Mouse (Mus musculus): ENCODE data around the gene Hpn. TPM values are rescaled to one million over a fixed set of nuclear protein-coding genes. Genes with fewer than 3 reads are reported as not detected.
A peak's percentile ranks its signal among the peaks of the same experiment; 100 is the strongest.

The Hpn gene
- polyA plus RNA-seq (2012; rRNA removed), result 0.62 and 1.00 TPM in 2 replicates

DNA sequence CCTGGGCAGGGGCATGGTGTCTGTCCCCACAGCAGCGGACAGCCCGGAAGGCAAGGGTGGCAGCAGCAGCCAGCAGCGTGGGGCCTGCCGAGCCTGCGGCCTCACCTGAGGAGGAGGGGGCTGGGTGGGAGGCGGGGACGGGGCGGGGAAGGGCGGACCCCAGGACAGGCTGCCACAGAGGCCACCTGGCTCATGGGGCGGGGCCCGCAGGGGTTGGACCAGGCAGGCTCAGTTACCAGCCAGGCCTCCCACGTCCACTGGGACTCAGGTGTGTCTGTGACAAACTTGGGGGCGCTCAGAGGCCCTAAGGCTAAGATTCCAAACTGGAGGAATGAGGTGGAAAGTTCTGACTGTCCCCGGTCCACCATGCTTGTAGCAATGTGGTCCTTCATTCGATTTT, at the start of gene Hpn:
TSS of gene Hpn (minus strand) at position 109 of the 400 bp plus-strand sequence.
- TF ChIP-seq POLR2A (IDR thresholded peaks at IDR 0.05; ENCODE audit: borderline replicate concordance, extremely low read depth, insufficient read depth, insufficient read length, poor library complexity, severe bottlenecking), result no peak
- TF ChIP-seq CTCF (IDR thresholded peaks at IDR 0.05; ENCODE audit: borderline replicate concordance, extremely low read depth, insufficient read depth, insufficient read length), result no peak
- no peak for DNase-seq (ENCODE audit: low read depth)

DNA sequence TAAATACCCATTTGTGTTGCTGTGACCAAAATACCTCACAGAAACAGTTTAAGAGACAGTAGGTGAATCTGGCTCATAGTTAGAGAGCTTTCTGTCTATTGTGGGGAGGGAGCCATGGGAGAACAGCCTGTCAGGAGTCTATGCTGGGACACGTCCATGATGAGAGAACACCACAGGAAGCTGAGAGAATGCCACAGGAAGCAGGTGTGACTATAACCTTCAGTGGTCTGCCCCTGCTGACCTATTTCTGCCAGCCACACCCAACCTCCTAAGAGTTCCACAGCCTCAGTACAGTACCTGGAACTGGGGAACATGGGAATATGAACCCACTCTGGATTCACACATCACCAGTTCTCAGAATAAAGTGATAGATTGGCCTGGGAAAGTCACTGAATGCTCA, 49.7 kb upstream of the Hpn start:
- no peak for DNase-seq (ENCODE audit: low read depth)
- TF ChIP-seq CTCF (IDR thresholded peaks at IDR 0.05; ENCODE audit: borderline replicate concordance, extremely low read depth, insufficient read depth, insufficient read length), result no peak
- no peak for TF ChIP-seq POLR2A (IDR thresholded peaks at IDR 0.05; ENCODE audit: borderline replicate concordance, extremely low read depth, insufficient read depth, insufficient read length, poor library complexity, severe bottlenecking)

DNA sequence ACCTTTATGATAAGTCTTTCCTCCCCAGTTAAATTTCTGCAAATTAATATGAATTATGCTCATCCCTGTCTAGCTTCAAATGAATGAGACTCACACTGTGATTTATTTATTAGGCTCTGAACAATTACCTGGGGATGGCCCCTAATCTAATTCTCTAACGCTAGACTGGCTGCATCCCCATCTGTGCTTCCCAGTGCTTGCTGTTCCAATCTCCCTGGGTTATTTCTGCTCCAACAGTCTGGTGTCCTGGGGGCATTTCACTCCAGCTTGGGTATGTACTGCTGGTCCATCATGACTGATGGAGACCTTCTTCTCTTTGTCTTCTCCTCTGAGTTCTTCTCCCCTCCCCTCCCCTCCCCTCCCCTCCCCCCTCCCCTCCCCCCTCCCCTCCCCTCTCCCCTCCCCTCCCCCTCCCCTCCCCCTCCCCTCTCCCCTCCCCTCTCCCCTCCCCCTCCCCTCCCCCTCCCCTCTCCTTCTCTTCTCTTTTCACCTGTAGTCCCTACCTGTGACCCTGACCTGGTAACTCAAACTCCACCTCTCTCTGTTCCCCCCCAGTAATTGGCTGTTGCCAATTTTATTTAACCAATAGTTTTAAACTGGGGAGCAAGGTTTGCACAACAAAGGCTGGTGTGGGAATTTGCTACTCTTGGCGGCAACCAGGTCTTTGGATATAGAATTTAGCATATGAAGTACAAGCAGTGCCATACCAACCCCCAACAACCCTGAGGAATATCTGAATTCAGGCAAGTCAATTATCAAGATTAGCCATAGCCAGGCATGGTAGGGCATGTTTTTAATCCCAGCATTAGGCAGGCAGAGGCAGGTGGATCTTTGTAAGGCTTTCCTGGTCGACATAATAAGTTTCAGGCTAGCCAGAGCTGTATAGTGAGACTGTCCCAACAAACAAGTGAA, 48.8 kb upstream of the Hpn start:
- no peak for TF ChIP-seq POLR2A (IDR thresholded peaks at IDR 0.05; ENCODE audit: borderline replicate concordance, extremely low read depth, insufficient read depth, insufficient read length, poor library complexity, severe bottlenecking)
- no peak for TF ChIP-seq CTCF (IDR thresholded peaks at IDR 0.05; ENCODE audit: borderline replicate concordance, extremely low read depth, insufficient read depth, insufficient read length)
- no peak for DNase-seq (ENCODE audit: low read depth)

DNA sequence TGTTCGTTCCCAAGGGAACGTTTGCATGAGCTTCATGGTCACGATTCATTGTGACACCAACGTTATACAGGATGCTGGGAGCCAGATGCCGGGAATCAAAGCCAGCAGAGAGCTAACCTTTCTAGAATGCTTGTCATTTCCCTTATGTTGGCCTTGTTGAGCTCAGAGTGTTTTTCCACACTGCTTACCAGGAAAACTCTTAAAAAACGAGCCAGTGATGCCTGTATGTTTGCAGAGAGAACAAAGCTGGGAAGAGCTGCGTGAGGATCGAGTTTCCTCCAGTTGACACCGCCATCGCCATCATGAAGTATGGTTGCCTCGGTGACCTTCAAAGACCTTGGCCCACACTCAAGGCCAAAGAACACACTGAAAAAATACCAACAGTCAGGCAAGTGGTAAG, 47.2 kb upstream of the Hpn start:
- TF ChIP-seq POLR2A (IDR thresholded peaks at IDR 0.05; ENCODE audit: borderline replicate concordance, extremely low read depth, insufficient read depth, insufficient read length, poor library complexity, severe bottlenecking) (no peak), CTCF (IDR thresholded peaks at IDR 0.05; ENCODE audit: borderline replicate concordance, extremely low read depth, insufficient read depth, insufficient read length) (no peak)
- DNase-seq (ENCODE audit: low read depth), result no peak

DNA sequence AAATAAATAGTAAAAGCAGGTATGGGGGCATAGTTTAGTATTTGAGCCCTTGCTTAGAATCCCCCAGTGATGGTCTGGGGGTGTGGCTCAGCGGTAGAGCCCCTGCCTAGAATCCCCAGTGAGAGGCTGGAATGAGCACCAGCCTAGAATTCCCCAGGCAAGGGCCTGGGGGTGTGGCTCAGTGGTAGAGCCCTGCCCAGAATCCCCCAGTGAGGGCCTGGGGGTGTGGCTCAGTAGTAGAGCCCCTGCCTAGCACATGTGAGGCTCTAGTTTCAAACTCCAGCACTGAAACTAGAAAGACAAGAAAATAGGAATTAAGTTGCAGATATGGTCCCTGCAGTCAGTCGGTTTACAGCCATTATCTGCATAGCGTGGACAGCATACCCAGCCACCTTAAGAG, 46.7 kb upstream of the Hpn start:
- TF ChIP-seq CTCF (IDR thresholded peaks at IDR 0.05; ENCODE audit: borderline replicate concordance, extremely low read depth, insufficient read depth, insufficient read length), result no peak
- DNase-seq (ENCODE audit: low read depth), result no peak

DNA sequence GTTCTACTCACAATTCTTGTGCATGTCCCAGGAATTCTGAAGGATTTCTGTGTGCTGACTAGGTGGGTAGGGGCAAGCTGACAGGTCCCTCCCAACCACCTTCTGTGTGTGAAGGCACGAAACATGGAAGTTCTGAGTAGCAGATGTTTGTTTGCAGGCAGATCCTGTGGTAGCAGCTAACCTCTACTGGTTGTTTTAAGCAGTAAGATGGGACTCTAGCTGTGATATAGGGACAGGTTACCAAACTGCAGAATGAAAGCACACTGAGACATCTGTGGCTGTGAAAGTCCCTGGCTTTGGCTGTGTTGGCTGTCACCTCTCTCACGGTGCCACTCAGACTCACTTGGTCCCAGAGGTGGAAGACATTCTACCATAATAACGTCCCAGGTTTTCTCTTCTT, 46.2 kb upstream of the Hpn start:
- TF ChIP-seq POLR2A (IDR thresholded peaks at IDR 0.05; ENCODE audit: borderline replicate concordance, extremely low read depth, insufficient read depth, insufficient read length, poor library complexity, severe bottlenecking), result no peak
- no peak for TF ChIP-seq CTCF (IDR thresholded peaks at IDR 0.05; ENCODE audit: borderline replicate concordance, extremely low read depth, insufficient read depth, insufficient read length)
- DNase-seq (ENCODE audit: low read depth), result no peak

DNA sequence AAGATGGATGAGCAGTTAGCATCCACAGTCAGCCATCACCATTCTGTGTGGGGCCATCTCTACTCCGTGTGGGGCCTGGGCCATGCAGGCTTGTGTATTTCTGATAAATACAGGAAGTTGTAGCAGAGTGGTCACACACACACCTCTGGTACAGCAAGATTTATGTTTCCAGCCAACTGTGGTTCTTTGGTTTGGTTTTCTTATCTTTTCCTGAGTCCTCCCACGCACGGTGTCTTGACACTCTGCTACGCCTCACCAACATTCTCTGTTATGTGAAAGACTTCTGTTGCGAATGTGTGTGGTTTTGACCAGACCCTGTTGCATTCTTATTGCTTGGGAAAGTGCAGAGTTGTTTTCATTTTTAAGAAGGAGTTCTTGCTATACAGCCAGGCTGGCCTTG, 45.7 kb upstream of the Hpn start:
- no peak for TF ChIP-seq CTCF (IDR thresholded peaks at IDR 0.05; ENCODE audit: borderline replicate concordance, extremely low read depth, insufficient read depth, insufficient read length)
- no peak for TF ChIP-seq POLR2A (IDR thresholded peaks at IDR 0.05; ENCODE audit: borderline replicate concordance, extremely low read depth, insufficient read depth, insufficient read length, poor library complexity, severe bottlenecking)
- DNase-seq (ENCODE audit: low read depth), result no peak

DNA sequence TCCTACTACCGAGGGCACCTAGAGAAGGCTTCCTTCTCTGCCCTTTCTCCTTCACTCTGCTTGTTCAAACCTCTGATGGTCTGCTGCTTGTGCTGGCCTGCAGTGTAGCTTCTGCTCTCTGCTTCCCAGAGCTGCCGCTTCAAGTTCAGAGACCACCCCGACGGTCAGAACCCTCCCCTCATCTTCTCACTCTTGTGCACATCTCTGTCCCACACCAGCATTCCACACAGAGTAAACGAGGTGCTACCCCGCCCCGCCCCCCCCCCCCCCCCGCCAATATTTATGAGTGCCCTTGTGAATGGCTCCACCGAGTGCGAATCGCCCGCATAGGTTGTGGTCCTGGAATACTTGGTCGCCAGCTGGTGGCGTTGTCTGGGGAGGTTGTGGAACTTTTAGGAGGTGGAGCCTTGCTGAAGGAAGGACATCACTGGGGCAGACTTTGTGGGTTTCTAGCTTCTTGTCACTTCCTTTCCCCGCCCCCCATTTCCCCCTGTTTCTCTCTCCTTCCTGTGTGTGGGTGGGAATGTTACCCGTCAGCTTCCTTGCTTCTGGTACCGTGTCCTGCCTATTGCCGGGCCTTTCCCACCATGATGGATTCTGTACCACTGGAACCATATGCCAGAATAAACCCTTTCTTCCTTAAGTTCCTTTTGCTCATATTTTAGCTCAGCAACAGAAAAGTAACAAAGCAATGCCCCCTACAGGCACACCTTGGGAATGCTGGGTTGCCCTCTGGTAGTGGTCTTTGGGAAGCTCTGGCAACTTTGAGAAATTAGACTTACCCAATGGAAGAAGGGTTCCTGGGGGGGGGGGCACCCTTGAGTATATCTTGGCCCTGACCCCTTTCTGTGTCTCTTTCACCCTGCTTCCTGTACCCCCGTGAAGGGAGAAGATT, 41.2 kb upstream of the Hpn start:
- peak; percentile 15 for DNase-seq (ENCODE audit: low read depth)
- TF ChIP-seq CTCF (IDR thresholded peaks at IDR 0.05; ENCODE audit: borderline replicate concordance, extremely low read depth, insufficient read depth, insufficient read length) (peak; percentile 49; the same call in 1 of the 2 replicates), POLR2A (IDR thresholded peaks at IDR 0.05; ENCODE audit: borderline replicate concordance, extremely low read depth, insufficient read depth, insufficient read length, poor library complexity, severe bottlenecking) (no peak)

DNA sequence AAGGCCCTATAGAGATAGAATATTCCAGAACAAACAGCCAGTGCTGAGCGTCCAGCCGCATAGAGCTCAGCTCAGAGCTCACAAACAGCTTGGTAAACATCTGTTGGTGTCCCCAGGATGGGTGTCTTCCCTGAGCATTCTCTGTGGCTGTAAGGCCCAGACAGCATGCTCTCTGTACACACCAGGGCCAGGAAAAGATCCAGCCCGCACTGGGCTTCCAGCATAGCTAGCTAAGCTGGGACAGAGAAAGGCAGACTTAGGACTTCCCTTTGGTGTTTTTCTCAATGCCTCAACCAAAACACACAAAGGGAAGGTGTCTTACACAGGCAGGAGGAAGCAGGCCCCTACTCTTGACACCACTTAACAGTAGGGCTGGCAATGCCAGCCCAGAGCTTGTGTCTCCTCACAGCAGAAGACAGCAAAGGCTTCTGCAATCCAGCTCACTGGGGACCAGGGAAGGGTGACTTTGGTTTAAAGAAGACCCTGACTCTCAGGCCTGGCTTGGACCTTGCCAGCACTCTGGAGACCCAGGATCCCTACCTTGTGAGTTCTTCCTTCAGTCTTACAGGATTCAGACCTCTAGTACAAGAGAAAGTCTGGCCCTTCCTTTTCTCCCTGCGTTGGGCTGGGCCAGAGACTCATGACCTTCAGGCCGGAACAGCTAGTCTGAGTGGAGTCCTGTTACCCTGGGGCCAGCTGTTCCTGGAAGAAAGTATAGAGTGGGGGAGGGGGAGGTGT, 40.4 kb upstream of the Hpn start, which contains the start of gene Gramd1a:
TSS of gene Gramd1a (minus strand) at position 601 of the 738 bp plus-strand sequence.
- TF ChIP-seq POLR2A (IDR thresholded peaks at IDR 0.05; ENCODE audit: borderline replicate concordance, extremely low read depth, insufficient read depth, insufficient read length, poor library complexity, severe bottlenecking) (no peak), CTCF (IDR thresholded peaks at IDR 0.05; ENCODE audit: borderline replicate concordance, extremely low read depth, insufficient read depth, insufficient read length) (no peak)
- no peak for DNase-seq (ENCODE audit: low read depth)

DNA sequence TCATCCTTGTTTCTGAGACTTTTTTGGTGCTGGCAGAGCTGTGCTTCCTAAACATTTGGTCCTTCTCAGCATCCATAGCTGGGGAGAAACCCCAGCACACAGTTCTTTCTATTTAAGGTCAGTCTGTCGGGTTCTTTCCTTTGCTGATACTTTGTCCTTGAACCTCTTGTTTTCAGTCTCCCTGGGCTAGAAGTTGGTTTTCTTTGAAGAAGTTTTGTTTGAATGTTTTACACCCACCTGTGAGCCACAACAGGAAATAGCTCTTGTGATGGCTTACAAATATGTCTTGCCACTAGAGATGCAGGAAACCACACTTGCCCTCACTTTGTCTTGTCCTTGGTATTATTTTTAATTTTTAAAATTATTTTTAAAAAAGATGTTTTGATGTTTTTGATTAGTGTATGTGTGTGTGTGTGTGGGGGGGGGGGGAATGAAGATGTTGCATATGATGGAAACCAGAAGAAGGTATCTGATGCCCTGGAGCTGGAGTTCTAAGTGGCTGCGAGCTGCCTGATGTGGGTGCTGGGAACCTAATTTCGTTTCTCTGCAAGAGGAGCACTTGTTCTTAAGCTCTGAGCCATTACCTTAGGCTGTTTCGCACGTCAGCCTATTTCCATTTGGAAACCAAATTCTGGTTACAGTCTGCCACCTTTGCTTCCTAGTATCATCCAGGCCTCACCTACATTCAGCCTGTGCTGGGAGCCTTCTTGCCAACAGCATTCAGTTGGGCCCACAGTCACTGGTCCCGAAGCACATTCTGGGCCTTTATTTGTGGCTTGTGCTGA, 38.6 kb upstream of the Hpn start:
- DNase-seq (ENCODE audit: low read depth), result no peak
- TF ChIP-seq CTCF (IDR thresholded peaks at IDR 0.05; ENCODE audit: borderline replicate concordance, extremely low read depth, insufficient read depth, insufficient read length) (no peak), POLR2A (IDR thresholded peaks at IDR 0.05; ENCODE audit: borderline replicate concordance, extremely low read depth, insufficient read depth, insufficient read length, poor library complexity, severe bottlenecking) (no peak)

Data from brain, embryonic 14.5 days (tissue).